Mouse (Mus musculus) C2C12 (cell line): Measurements from ENCODE around the gene Tmem256.

Source experiments
- CEBPB ChIP-seq: IDR thresholded peaks from one replicate; pipeline ENCODE4 v1.6.1; 2011; ENCODE audit warnings: low read depth, mild to moderate bottlenecking, control low read depth, moderate library complexity
- CTCF ChIP-seq: IDR thresholded peaks from one replicate; pipeline ENCODE4 v1.5.1; 2011; ENCODE audit not compliant: control insufficient read depth, insufficient read depth, insufficient read length
- USF1 ChIP-seq: IDR thresholded peaks from one replicate; pipeline ENCODE4 v1.6.1; 2011; ENCODE audit warnings: low read depth, mild to moderate bottlenecking, control low read depth, moderate library complexity

DNA sequence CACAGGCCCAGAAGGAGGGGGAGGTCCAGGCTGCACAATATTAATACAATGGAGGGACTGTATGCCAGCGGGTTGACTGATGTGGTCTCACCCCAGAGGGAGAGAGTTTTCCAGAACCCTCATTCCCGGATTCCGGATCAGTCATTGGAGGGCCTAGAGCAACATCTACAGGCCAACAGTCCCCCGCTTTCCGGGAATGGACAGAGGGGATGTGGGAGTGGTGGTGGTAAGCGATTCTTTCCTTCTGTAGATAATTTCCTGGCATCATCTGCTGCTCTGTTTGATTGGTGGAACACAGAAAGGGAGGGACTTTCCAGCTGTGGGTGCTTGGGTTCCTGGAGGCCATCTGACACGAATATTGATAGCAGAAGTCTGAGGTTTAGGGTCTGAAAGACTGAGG lies 37.9 kb downstream of the Tmem256 start:
- no peak for TF ChIP-seq CTCF
- no peak for TF ChIP-seq USF1
- TF ChIP-seq CEBPB = no peak
